Mouse (Mus musculus): ENCODE results near the gene Rgs14. TPM values are rescaled to one million over a fixed set of nuclear protein-coding genes. Genes with fewer than 3 reads are reported as not detected.

Gene Rgs14
- total RNA-seq, 2 experiments from 2014 or later = 0.65 to 1.6 TPM

- intact Hi-C loops (cut with DNase I) = loop anchor here (2.0 kb wide), 1 partner anchor 69 kb away; no protein-coding TSS in a partner anchor
- DNase-seq = no peak
Observed at GRCm38 (mm10) chr13:55400039-55400346, 30.5 kb downstream of the Rgs14 start.

GRCm38 (mm10) chr13:55403266-55403665, 33.7 kb downstream of the Rgs14 start:
- intact Hi-C loops (cut with DNase I) = no loop called here

GRCm38 (mm10) chr13:55403935-55404852, 34.7 kb downstream of the Rgs14 start:
- no peak for DNase-seq
- intact Hi-C loops (cut with DNase I) = loop anchor here (2.0 kb wide), 1 partner anchor 15 kb away; no protein-coding TSS in a partner anchor

More at GRCm38 (mm10) chr13:55403266-55403665, 33.7 kb downstream of the Rgs14 start:
- no peak for DNase-seq

DNA sequence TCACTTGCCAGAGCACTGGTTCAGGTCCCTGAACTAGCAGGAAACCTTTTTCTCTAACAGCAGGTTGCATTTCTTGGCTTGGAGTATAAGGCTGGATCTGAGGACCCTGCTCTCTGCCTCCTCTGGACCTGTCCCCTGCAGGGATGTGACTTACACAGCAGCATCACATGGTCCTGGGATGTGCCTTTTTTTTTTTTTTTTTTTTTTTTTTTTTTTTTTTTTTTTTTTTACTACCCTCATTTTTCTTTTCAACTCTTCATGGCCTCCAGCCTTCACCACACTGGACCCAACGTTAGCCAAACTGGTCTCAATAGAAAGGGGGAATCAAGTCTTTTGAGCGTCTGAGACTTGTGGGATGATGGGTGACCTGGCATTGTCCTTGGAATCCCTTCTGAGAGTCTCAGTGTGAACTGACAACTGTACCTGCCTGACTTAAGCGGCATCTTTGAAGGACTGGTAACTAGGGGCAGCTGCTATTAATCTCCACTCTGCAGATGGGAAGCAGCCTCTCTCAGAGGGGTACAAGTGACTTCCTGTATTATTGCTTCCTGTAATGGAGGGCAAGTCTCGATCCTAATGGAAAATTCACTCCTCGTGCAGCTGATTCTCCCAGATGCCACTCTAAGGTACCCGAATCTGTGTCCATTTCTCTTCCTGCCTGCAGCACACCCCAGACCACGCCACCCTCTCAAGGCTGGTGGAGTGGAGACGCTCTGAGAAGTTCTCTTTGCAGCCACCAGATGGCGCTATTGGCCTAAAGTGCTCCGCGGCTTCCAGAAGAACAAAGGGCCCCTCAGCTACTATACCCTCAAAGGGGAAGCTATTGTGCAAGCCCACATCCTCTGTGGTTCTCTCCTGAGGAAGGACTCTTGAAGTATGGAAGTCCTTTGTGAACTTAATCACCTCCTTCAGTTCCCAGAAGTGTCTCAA, 35.6 kb downstream of the Rgs14 start:
- peak; percentile 82 to 85 for DNase-seq
- intact Hi-C loops (cut with DNase I) = loop anchor here (1.0 to 2.0 kb wide), 2 partner anchors 14 to 112 kb away; no protein-coding TSS in a partner anchor

GRCm38 (mm10) chr13:55405783-55406390, 36.4 kb downstream of the Rgs14 start:
- intact Hi-C loops (cut with DNase I) = loop anchor here (1.0 to 2.0 kb wide), 2 partner anchors 13 to 111 kb away; no protein-coding TSS in a partner anchor
- DNase-seq = no peak

GRCm38 (mm10) chr13:55407341-55407740, 37.8 kb downstream of the Rgs14 start:
- no peak for DNase-seq
- intact Hi-C loops (cut with DNase I) = no loop called here

GRCm38 (mm10) chr13:55408546-55409120, 39.1 kb downstream of the Rgs14 start:
- intact Hi-C loops (cut with DNase I) = no loop called here
- DNase-seq = no peak

- DNase-seq = no peak
- intact Hi-C loops (cut with DNase I) = no loop called here
Observed at GRCm38 (mm10) chr13:55411826-55412225, 42.3 kb downstream of the Rgs14 start.

GRCm38 (mm10) chr13:55412643-55413307, 43.2 kb downstream of the Rgs14 start:
- DNase-seq = no peak
- intact Hi-C loops (cut with DNase I) = no loop called here

- intact Hi-C loops (cut with DNase I) = no loop called here
- no peak for DNase-seq
Observed at GRCm38 (mm10) chr13:55413333-55413732, 43.8 kb downstream of the Rgs14 start.

DNA sequence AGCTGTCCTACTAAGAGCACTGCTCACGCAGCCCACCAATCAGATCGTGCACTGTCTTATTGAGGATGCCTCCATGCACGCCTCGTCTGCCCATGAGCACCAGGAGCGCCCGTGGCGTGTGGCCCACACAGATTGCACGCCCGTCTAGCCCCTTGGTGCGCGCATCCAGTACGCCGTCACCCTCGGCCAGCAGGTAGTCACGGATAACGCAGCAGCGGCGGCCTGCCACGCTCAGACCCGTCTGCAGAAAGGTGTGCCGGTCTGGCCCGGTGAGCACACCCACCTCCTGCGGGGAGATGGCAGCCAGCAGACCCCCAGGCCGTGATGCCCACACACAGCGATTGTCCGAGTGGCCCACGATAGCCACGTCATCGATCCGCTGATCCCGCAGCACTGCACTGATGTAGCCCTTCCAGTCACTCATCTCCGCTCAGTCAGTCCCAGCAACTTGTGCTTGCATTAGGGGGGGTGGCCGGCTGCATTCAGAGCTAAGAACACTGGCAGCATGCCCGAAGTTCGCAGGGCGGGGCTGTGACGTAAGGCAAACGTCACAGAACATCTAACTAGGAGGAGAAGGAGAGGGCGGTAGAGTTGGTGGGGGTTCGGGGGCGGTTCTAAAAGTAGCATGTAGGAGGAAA, 45.3 kb downstream of the Rgs14 start, which contains the start of gene Pfn3:
Gene Pfn3, minus strand, starts transcription at position 490 of the 638 bp plus-strand sequence.
- intact Hi-C loops (cut with DNase I) = no loop called here

DNA sequence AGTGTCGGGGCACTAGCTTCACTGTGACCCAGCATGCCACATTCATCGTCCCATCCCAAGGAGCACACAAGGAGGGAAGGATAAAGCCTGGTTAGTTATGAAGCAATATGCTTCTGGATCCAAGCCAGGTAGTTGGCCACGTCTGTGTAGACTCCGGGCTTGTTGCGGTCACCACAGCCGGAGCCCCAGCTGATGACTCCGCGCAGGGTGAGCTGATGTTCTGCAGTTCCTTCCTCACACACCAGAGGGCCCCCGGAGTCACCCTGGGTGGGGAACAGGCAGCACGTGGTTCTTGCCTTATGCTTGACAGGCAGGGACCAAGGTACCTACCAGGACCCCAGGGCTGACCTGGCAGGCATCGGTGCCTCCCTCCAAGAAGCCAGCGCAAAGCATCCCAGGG, 48.5 kb downstream of the Rgs14 start:
- intact Hi-C loops (cut with DNase I) = loop anchor here (1.0 to 2.0 kb wide), 2 partner anchors 13 to 53 kb away; no protein-coding TSS in a partner anchor
- DNase-seq = peak; percentile 89 to 95

More for the DNA sequence above, 45.3 kb downstream of the Rgs14 start, which contains the start of gene Pfn3:
- DNase-seq = peak; percentile 40 to 55

GRCm38 (mm10) chr13:55419142-55419541, 49.6 kb downstream of the Rgs14 start:
- intact Hi-C loops (cut with DNase I) = loop anchor here (1.0 to 2.0 kb wide), 2 partner anchors 14 to 94 kb away; partner anchors contain the start of gene Pdlim7

DNA sequence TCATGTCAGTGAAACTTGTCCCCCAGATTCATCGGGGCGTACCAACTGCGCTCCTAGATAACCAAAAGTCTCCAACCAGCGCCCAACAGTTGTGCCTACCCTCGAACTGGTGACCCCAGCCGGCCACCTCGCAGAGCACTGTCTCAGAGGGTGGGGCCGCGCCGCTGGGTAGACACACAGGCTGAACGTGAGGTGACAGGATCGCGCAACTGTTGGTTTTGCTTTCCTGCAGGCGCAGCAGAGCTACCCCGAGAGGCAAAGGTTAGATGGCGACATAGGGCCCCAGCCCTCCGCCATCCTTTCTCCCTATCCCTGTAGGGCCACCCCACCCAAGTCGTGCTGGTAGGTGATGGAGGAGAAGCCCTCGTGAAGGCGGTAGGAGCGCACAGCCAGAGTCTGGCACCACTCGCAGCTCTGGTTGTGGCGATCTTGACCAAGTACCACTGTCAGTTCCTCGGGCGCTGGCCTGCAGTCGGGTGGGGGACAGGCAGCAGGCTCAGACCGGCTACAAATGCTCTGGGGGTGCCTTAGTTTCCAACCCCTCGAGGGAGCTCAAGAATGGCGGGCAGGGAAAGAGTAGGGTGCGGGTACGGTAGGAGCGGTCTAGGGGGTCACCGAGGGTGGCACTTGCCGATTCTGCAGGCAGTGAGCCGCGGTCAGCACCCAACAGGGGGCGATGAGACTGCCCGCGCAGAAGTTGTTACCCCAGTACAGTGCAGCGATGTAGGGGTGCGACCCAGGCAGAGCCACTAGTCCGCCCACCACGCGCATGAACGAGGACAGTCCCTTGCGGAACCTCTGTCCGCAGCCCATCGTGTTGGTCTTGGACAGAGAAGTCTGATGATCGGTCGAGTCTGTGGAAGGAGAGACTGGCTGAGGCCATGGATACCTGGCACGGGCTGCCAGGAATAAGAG, 50.7 kb downstream of the Rgs14 start:
- intact Hi-C loops (cut with DNase I) = no loop called here
- no peak for DNase-seq

More at GRCm38 (mm10) chr13:55419142-55419541, 49.6 kb downstream of the Rgs14 start:
- DNase-seq = no peak

GRCm38 (mm10) chr13:55420933-55421800, 51.6 kb downstream of the Rgs14 start:
- intact Hi-C loops (cut with DNase I) = no loop called here
- DNase-seq = peak; percentile 74 to 81

GRCm38 (mm10) chr13:55426613-55427012, 57.1 kb downstream of the Rgs14 start, which contains the start of gene F12:
F12 (minus strand) TSS chr13:55426793.
- intact Hi-C loops (cut with DNase I) = no loop called here

More at GRCm38 (mm10) chr13:55426613-55427012, 57.1 kb downstream of the Rgs14 start, which contains the start of gene F12:
- no peak for DNase-seq

Data from heart, postnatal 14 days (tissue).